Mouse (Mus musculus): Measurements from ENCODE around the gene Hsp90ab1. TPM values are rescaled to one million over a fixed set of nuclear protein-coding genes. Genes with fewer than 3 reads are reported as not detected.

The Hsp90ab1 gene
- polyA plus RNA-seq, 1 experiment from 2014 or later = 1,012 TPM

DNA sequence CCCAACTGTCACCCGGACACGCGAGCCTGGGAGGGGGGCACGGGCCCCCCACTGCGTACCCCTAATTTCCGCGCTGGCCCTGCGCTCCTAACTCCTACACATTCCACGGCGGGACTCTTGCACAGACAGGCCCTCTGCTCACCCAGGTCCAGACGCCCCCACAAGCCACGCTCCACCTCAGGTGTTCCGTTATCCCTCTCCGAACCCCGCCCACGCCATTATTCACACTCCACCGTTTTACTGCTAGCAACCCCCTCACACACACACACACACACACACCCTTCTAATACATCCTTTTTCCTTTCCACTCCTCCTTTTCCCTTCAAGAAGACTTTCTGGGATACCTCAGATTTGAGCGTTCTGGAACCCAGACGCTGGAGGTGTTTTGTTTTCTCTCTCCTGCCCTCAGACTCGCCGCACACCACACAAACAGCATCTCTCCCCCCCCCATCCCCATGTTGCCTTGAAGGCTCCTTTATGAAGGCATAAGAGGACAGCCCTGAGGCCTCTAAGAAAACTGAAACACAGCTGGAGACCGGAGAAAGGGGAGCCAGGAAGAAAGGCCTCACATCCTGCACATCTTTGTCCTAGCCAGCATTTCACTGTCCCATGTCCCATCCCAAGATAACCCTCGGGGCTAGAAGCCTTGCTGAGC, 22.8 kb upstream of the Hsp90ab1 start:
- Histone ChIP-seq H3K4me3 (replicated peaks) (peak overlapping the region; percentile 92), H3K9me3 (replicated peaks) (no peaks in the 10 kb centered on the region), H3K36me3 (peaks cover 13% of the 10 kb centered on the region), H3K27ac (peak overlapping the region; percentile 97), H3K27me3 (0 out of 2 replicates have a peak, but pooled peaks cover 7% of the 10 kb centered on the region), H3K4me1 (replicated peaks) (peaks cover 91% of the 10 kb centered on the region), H3K4me2 (peak overlapping the region; percentile 100), H3K9ac (peak overlapping the region; percentile 97)
- no peak for DNase-seq
- no peak for ATAC-seq (ENCODE audit: low read depth)
- WGBS (ENCODE audit: insufficient replicate concordance) = 20% methylated on average over 23 of the region's 23 CpGs

DNA sequence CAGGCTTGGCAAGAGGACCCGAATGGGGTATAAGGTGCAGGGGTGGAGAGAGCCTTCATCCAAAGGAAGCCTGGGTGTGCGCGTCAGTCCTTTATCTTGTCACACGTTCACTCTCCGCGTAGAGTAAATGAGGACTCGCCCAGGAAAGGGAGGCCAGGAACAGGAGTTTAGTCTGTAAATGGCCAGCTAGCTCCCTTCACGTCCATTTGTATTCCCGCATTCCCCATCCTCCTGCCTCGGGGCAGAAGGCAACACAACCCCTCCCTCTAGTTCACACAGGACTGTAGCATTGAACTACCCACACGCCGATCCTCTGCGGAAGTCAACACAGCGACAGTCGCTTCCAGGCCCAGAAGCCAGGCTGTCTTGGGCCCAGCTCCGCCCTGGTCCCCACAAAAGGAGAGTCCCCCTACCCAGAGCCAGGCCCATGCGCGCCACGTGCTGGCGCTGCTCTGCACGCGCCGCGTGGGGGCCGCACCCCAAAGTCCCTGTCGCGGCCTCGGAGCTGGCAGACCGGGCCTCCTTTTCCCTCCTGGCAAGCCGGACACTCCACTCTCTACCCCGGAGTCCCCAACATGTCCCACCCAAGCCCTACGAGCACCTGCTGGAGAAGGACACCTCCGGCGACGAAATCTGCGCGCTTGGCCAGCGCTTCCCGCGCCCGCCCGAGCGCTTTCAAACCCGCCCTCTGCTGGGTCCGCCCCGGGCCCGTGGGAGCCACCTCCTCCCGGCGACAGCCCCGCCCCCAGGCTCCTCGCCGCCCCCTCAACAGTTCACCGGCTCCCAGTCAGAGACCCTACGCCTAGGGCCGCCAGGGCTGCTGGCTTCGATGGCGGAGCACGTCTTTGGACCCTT, 22.0 kb upstream of the Hsp90ab1 start:
- peaks cover 21% of the 10 kb centered on the region for H3K36me3 ChIP-seq
- H3K27ac ChIP-seq = peak overlapping the region; percentile 97
- H3K4me2 ChIP-seq = peak overlapping the region; percentile 100
- H3K4me3 ChIP-seq (replicated peaks) = peak overlapping the region; percentile 92
- H3K27me3 ChIP-seq = 0 out of 2 replicates have a peak, but pooled peaks cover 2% of the 10 kb centered on the region
- DNase-seq (peak; percentile 74), ATAC-seq (ENCODE audit: low read depth) (peak; percentile 42)
- under 1% methylated on average over 58 of the region's 58 CpGs for WGBS (ENCODE audit: insufficient replicate concordance)
- H3K9ac ChIP-seq = peak overlapping the region; percentile 97
- H3K4me1 ChIP-seq (replicated peaks) = peaks cover 91% of the 10 kb centered on the region
- H3K9me3 ChIP-seq (replicated peaks) = no peaks in the 10 kb centered on the region

DNA sequence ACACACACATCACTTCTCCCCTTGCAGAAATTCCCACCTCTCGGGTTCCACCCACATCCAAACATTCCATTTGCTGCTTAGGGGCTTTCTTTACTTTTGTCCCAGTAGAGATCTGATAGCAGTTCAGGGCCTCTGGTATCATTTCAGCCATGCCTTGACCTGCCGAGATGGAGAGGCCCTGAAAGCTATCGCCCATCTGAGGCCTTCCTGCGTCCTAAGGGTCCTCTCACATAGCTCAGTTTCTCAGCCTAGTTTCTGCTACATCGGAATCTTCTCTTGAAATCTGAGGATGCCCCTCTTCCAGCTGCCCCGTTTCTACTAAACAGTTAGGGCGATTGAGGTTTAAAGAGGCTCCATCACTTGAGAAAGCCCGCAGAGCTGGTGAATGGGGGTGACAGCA, 21.1 kb upstream of the Hsp90ab1 start:
- Histone ChIP-seq H3K9me3 (replicated peaks) (no peaks in the 10 kb centered on the region), H3K27me3 (no peaks in the 10 kb centered on the region), H3K4me3 (replicated peaks) (peak overlapping the region; percentile 92), H3K36me3 (peaks cover 30% of the 10 kb centered on the region), H3K27ac (peak overlapping the region; percentile 97), H3K4me1 (replicated peaks) (peaks cover 90% of the 10 kb centered on the region), H3K9ac (peak overlapping the region; percentile 97), H3K4me2 (peak overlapping the region; percentile 100)
- DNase-seq (peak; percentile 35), ATAC-seq (ENCODE audit: low read depth) (no peak)
- 19% methylated on average over 8 of the region's 8 CpGs for WGBS (ENCODE audit: insufficient replicate concordance)

DNA sequence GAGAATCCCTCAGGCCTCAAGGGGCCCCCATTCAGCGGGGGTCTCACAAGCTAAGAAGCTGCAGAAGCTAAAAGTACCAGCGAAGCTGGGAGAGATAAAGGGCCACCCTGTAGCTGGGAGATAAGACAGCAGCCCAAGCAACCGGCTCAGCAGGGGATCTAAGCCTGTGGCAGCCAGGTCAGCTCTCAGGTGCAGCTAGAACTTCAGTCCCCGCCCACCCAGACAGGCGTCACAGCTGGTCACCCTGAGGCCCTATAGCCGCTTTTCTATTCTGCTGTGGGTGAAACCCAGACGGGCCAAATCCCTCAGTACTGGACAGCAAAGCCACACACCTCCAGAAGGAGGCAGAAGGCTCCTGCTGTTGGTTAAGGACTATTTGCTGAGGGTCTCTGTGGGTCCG, 20.4 kb upstream of the Hsp90ab1 start:
- ATAC-seq (ENCODE audit: low read depth) (peak; percentile 84), DNase-seq (peak; percentile 87)
- H3K4me3 ChIP-seq (replicated peaks) = peak overlapping the region; percentile 92
- H3K27ac ChIP-seq = peak overlapping the region; percentile 97
- H3K4me1 ChIP-seq (replicated peaks) = peaks cover 86% of the 10 kb centered on the region
- WGBS (ENCODE audit: insufficient replicate concordance) = 9% methylated on average over 8 of the region's 8 CpGs
- no peaks in the 10 kb centered on the region for H3K9me3 ChIP-seq (replicated peaks)
- peaks cover 37% of the 10 kb centered on the region for H3K36me3 ChIP-seq
- no peaks in the 10 kb centered on the region for H3K27me3 ChIP-seq
- H3K9ac ChIP-seq = peak overlapping the region; percentile 97
- H3K4me2 ChIP-seq = peak overlapping the region; percentile 100

DNA sequence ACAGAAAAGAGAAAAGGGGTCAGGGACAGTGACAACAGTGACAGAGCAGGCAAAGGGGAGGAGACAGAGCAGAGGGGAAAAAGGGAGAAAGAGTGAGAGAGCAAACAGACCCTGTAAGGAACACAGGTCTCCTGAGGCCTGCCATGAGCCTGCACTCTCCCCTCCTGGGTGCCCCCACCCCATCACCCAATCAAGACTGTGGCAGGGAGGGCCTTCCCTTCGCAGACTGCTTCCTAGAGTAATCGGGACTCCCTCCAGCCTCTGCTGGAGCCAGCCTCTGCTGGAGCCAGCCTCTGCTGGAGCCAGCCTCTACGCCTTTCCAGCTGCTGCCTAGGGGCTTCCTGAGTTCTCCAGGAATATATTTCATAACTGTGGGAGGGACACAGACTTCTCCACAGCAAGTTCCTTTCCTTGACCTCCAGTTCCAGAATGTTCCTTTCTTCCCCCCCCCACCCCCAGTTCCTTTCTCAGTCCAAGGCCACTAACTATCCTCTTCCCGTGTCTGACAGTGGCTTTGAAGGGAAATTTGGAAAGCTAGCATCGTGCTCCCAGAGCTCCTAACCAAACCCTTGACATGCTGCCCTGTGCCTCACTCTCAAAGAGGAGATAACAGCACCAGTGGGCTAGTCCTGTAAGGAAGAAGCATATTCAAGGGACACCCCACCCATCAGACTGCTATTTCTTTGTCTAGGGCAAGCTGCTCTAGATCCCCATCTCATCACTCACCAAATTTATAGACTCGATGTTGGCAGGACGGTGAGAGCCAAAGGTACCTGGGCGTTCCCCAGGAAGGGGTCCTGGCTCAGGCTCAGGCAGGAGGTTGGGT, 19.7 kb upstream of the Hsp90ab1 start:
- Histone ChIP-seq H3K27ac (peak overlapping the region; percentile 97), H3K4me1 (replicated peaks) (peaks cover 82% of the 10 kb centered on the region), H3K27me3 (no peaks in the 10 kb centered on the region), H3K9me3 (replicated peaks) (no peaks in the 10 kb centered on the region), H3K36me3 (peaks cover 44% of the 10 kb centered on the region), H3K4me2 (peak overlapping the region; percentile 100), H3K9ac (peak overlapping the region; percentile 97), H3K4me3 (replicated peaks) (peak overlapping the region; percentile 92)
- ATAC-seq (ENCODE audit: low read depth) (peak; percentile 64), DNase-seq (no peak)
- WGBS (ENCODE audit: insufficient replicate concordance) = 27% methylated on average over 8 of the region's 8 CpGs

DNA sequence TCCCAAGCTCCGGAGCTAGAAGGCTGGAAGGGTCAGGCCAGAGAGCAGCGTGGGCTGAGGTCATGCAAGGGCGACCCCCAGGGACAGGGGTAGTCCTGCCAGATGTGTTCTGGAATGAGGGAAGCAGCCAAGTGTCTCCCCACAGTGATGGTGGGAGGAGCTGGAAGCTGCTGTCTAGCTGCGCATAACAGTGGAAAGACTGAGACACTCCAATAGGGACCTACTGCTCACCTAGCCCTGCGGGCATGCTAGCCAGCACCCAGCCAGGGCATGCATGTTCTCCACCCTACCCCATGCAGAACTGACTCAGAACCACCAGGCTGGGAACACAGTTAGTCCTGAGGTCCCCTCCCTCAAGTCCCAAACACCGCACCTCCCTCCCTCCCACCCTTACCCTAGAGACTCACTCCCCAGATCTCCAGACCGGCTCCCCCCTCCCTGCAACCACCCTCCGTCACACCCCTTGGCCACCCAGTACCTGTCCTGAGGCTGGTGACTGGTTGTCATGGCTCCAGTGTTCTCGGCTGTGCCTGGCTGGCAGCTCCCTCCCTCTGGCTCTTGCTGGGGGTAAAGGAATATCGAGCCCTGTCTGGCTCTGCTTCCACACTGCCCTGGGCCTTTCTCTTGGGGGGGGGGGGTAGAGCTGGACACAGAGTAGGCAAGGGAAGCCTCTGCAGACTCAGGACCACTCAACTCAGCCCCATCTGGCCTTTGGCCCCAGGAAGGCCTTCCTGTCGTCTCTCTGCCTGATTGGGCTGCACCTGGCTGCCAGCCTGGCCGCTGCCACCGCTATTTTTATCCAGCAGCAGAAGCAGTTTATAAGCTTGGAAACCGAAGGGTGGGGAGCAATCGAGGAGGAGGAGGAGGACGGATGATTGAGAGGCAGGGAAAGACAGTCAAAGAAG, 18.9 kb upstream of the Hsp90ab1 start:
- Histone ChIP-seq H3K36me3 (peaks cover 52% of the 10 kb centered on the region), H3K9me3 (replicated peaks) (no peaks in the 10 kb centered on the region), H3K27me3 (no peaks in the 10 kb centered on the region), H3K4me3 (replicated peaks) (peak overlapping the region; percentile 92), H3K27ac (peak overlapping the region; percentile 97), H3K4me1 (replicated peaks) (peaks cover 76% of the 10 kb centered on the region), H3K9ac (peak overlapping the region; percentile 97), H3K4me2 (peak overlapping the region; percentile 100)
- DNase-seq = no peak
- WGBS (ENCODE audit: insufficient replicate concordance) = 59% methylated on average over 16 of the region's 16 CpGs
- ATAC-seq (ENCODE audit: low read depth) = no peak

DNA sequence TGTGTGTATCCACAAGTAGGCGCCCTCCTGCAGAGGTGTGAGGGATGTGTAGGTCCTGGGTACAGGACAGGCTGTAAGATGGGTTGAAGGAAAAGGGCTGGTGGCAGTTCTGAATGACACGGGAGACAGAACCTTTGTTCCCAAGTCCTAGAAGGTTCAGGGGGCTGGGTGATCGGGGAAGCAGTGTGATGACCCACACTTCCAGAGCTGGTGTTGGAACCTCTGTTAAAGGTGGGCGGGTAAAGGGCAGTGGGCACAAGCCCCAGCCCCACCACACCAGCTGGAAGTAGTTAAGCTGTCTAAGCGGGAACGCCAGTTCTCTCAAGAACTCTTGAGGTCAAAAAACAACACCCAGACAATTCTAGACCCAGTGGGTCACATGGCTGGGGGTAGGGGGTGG, 17.3 kb upstream of the Hsp90ab1 start:
- H3K9ac ChIP-seq = no peak overlapping the region
- no peak for DNase-seq

DNA sequence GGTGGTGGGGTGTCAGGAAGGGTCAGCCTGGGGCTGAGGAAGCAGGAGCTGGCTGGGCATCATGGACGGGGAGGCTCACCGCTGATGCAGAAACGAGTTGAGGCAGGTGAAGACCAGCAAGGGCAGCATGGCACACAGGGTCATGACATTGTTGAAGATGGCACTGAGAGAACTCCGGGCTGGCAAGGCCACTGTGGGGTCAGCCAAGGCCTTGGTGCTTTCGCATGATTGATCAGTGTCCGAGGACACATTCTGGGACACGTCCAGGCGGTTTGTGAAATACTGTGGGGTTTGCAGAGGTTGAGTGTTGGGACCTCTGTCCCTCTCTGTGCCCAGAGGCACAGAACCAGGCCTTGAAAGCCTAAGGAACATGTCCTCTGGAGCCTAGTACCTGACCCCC, 16.8 kb upstream of the Hsp90ab1 start:
- DNase-seq = no peak
- Histone ChIP-seq H3K4me1 (replicated peaks) (peaks cover 77% of the 10 kb centered on the region), H3K27me3 (no peaks in the 10 kb centered on the region)

More for the DNA sequence above, 17.3 kb upstream of the Hsp90ab1 start:
- Histone ChIP-seq H3K36me3 (peaks cover 68% of the 10 kb centered on the region), H3K4me2 (no peak overlapping the region), H3K27me3 (no peaks in the 10 kb centered on the region), H3K9me3 (replicated peaks) (no peaks in the 10 kb centered on the region), H3K27ac (no peak overlapping the region), H3K4me3 (replicated peaks) (no peak overlapping the region), H3K4me1 (replicated peaks) (peaks cover 72% of the 10 kb centered on the region)
- no peak for ATAC-seq (ENCODE audit: low read depth)
- 81% methylated on average over 6 of the region's 6 CpGs for WGBS (ENCODE audit: insufficient replicate concordance)

DNA sequence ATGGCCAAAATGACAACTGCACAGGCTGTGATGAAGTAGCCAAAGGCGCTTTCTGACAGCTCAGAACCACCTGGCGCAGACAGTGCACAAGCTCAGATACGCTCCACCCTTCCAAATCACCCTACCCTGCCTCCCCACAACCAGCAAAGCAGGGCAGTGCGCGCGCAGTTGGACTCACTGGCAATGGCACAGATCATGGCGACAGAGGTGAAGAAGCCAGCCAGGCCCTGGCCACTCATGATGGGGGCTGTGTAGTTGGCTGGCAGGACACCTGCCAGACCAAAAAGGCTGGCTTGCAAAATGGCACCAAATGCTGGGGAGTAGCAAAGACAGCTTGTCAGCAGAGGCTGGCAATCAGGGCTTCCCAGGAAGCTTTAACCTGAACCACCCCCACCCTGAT, 16.2 kb upstream of the Hsp90ab1 start:
- WGBS (ENCODE audit: insufficient replicate concordance) = 96% methylated on average over 7 of the region's 7 CpGs
- Histone ChIP-seq H3K4me1 (replicated peaks) (peaks cover 78% of the 10 kb centered on the region), H3K36me3 (peaks cover 80% of the 10 kb centered on the region)

More for the DNA sequence above, 16.8 kb upstream of the Hsp90ab1 start:
- 85% methylated on average over 8 of the region's 8 CpGs for WGBS (ENCODE audit: insufficient replicate concordance)
- H3K36me3 ChIP-seq = peaks cover 74% of the 10 kb centered on the region
- no peak overlapping the region for H3K27ac ChIP-seq
- no peak overlapping the region for H3K9ac ChIP-seq
- H3K9me3 ChIP-seq (replicated peaks) = no peaks in the 10 kb centered on the region
- H3K4me3 ChIP-seq (replicated peaks) = no peak overlapping the region
- H3K4me2 ChIP-seq = no peak overlapping the region
- no peak for ATAC-seq (ENCODE audit: low read depth)

DNA sequence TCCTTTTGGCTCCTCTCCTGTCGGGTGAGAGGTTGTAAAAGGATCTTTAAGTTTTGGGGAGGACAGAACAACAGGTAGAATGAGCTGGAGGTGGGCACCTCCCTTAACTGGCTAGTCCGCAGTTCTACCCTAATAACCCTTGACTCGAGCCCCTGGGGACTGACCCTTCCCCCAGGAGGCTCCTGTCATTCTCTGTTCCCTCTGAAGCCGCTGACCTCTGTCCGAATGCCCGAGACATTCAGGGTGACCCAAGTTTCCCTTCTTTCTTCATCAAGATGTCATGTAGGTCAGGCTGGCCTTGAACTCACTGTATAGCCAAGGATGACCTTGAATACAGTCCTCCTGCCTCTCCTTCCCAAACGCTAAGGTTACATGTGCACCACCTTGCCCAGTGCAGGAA, 15.3 kb upstream of the Hsp90ab1 start:
- H3K4me3 ChIP-seq (replicated peaks) = no peak overlapping the region
- peaks cover 84% of the 10 kb centered on the region for H3K36me3 ChIP-seq
- ATAC-seq (ENCODE audit: low read depth) (no peak), DNase-seq (no peak)
- H3K9ac ChIP-seq = no peak overlapping the region
- no peak overlapping the region for H3K4me2 ChIP-seq
- H3K27me3 ChIP-seq = no peaks in the 10 kb centered on the region
- H3K27ac ChIP-seq = no peak overlapping the region
- H3K9me3 ChIP-seq (replicated peaks) = no peaks in the 10 kb centered on the region
- WGBS (ENCODE audit: insufficient replicate concordance) = 92% methylated on average over 7 of the region's 7 CpGs
- H3K4me1 ChIP-seq (replicated peaks) = peaks cover 78% of the 10 kb centered on the region

More for the DNA sequence above, 16.2 kb upstream of the Hsp90ab1 start:
- H3K27ac ChIP-seq = no peak overlapping the region
- no peak overlapping the region for H3K4me3 ChIP-seq (replicated peaks)
- H3K9me3 ChIP-seq (replicated peaks) = no peaks in the 10 kb centered on the region
- no peak overlapping the region for H3K4me2 ChIP-seq
- H3K27me3 ChIP-seq = no peaks in the 10 kb centered on the region
- no peak overlapping the region; the same call in 1 of the 2 replicates for H3K9ac ChIP-seq
- DNase-seq (no peak), ATAC-seq (ENCODE audit: low read depth) (no peak)
